Mouse (Mus musculus) layer of hippocampus, adult 9-11 months (tissue): ENCODE measurements around the gene Gkn3.
A peak's percentile ranks its signal among the peaks of the same experiment; 100 is the strongest.

ENCODE experiments used
- DNase-seq: peaks from one replicate; pipeline ENCODE4 v3.0.0; 2022

The Gkn3 gene

DNA sequence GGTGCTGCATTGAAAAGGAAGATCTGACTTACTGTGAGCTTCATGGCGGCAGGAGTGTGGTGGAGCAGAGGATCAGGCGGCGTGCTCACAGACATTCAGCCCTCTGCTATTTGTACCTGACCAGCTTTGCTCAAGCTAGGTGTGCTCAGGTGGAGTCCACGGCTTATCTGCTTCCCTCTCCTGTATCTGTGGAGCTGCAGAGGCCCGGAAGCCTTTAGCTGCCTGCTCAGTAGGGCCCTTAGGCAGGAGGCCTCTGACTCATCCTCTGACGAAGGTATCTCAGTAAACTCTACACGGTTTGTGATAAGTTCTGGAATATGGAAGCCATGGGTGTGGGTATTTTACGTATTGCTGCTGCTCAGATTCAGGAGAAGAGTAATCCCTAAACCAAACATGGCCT lies 37.9 kb downstream of the Gkn3 start, which contains the start of gene Gkn1:
Gkn1 (minus strand) TSS at position 114 of the 400 bp plus-strand sequence.
- DNase-seq = no peak

DNA sequence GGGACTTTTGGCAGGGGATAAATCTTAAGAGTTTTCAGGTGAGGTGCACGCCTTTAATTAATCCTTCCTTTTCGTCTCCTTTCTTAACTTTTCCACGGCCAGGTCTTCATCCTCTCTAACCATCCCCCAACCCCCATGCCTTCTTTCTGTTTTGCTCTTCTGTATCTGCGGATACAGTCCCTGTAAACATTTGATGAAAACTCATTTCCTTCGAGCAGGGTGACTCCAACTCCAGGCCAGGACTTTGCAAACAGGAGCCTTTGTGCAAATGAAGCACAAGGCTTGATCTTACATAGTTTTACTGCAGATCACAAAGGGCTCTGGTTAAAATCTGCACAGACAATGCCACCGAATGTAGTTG lies 52.8 kb downstream of the Gkn3 start:
- DNase-seq = no peak

DNA sequence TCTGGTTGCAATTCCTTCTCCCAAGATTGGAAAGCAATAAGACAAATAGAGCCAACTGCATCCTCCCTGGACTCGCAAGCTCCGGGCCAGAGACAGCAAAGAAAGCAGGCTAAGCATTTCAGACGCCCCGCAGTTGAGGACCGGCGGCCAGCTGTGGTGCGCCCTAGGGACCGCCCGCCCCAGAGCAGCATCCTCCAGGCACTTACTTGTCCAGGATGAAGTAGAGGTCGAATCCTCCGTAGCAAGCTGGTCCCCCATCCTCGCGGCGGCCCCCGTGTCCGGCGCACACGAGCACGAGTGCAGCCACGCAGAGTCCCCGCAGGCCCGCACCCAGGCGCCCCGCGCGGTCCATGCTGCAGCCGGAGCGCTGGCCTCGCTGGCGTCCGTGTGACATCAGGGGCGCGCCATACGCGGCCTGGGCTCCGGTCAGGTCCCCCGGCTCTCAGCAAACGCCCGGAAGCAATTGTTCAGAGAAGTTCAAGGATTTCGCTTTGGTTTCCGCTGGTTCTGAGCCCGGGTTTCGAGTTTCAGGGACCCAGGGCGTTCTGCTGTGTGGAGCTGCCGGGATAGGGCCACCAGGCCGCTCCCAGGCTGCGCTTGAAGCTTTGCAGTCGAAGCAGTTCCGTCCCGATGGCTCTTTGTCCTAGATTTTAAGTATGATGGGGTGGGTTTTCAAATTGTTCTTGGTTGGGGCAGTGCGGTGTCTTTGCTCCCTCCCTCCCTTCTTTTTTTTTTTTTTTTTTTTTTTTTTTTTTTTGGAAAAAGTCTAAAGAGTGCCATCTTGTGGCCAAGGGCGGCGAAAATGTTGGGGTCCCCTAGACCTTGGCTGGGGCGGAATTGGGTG lies 53.4 kb downstream of the Gkn3 start, which contains the start of gene Antxr1:
Antxr1 (minus strand) TSS at position 731 of the 844 bp plus-strand sequence.
- peak; percentile 15 for DNase-seq

DNA sequence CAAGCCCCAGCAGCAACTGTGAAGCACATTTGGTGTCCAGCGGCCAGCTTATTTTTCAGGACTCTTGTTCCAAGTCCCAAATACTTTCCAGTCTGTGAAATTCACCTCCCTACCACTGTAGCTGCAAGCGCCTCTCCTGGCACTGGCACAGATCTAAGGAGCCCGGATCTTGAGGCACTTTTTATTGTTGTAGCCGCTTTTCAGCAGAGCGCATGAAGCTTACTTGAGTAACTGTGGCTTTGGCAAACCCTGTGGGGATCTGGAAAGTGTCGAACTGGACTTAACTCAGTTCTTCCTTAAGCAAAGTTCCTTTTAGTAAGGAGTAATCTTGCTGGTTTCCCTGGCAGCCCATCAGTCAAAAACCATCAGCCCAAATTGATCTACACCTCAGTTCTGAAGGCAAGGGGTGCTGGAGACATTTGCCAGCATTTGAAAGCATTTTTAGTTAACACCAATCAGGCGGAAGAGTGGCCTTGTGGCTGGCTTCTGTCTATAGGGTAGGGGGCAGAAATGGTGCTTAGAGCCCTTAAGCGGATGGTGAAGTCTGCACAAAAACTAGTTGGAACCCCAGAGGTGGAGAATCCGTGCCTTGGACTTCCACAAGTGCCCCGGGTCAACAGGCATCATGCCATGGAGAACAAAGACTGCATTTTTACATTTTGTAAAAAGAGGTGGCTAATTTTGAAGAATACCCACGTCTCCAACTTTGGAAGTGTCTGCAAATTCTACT lies 54.2 kb downstream of the Gkn3 start:
- peak; percentile 33 for DNase-seq
